Mouse (Mus musculus) lung, postnatal 0 days (tissue): ENCODE results near the gene Tsc22d4. TPM values are rescaled to one million over a fixed set of nuclear protein-coding genes. Genes with fewer than 3 reads are reported as not detected.

Source experiments
- ATAC-seq: fragments of 200-750 bp; cut with Nextera tagmentation; 2 replicates; pipeline ENCODE4 v1.8.0; 2017; ENCODE audit warnings: moderate library complexity
- DNase-seq: peaks from one replicate; pipeline ENCODE4 v3.0.0-alpha.2; 2016; ENCODE audit warnings: low spot score
- H3K27ac ChIP-seq: fragments of 300-500 bp; sonication (generic); 2 replicates; pipeline ENCODE4 v1.5.1; 2014; ENCODE audit warnings: antibody characterized with exemption, mild to moderate bottlenecking, low read length, mixed read lengths
- H3K27me3 ChIP-seq: fragments of 300-500 bp; sonication (generic); replicated peaks from 2 replicates; pipeline ENCODE4 v1.6.1; 2014; ENCODE audit warnings: low read length, mixed read lengths; ENCODE audit not compliant: insufficient read depth
- H3K36me3 ChIP-seq: fragments of 300-500 bp; sonication (generic); 2 replicates; pipeline ENCODE4 v1.6.1; 2014; ENCODE audit warnings: low read length, mixed read lengths; ENCODE audit not compliant: insufficient read depth
- H3K4me1 ChIP-seq: fragments of 300-500 bp; sonication (generic); 2 replicates; pipeline ENCODE4 v1.6.1; 2014; ENCODE audit warnings: antibody characterized with exemption, low read depth, low read length, mixed read lengths; ENCODE audit not compliant: insufficient read depth
- H3K4me2 ChIP-seq: fragments of 300-500 bp; sonication (generic); replicated peaks from 2 replicates; pipeline ENCODE4 v1.6.1; 2014; ENCODE audit warnings: low read depth, mild to moderate bottlenecking, low read length, moderate library complexity, mixed read lengths
- H3K4me3 ChIP-seq: fragments of 300-500 bp; sonication (generic); 2 replicates; pipeline ENCODE4 v1.5.1; 2014; ENCODE audit warnings: low read depth, low read length
- H3K9ac ChIP-seq: fragments of 300-500 bp; sonication (generic); replicated peaks from 2 replicates; pipeline ENCODE4 v1.6.1; 2014; ENCODE audit warnings: low read depth, mild to moderate bottlenecking
- H3K9me3 ChIP-seq: fragments of 300-500 bp; sonication (generic); 2 replicates; pipeline ENCODE4 v1.6.1; 2016; ENCODE audit warnings: low read length, mixed read lengths
- CTCF ChIP-seq: IDR thresholded peaks from 2 replicates; pipeline ENCODE4 v1.5.1; 2016; ENCODE audit warnings: antibody characterized with exemption, mild to moderate bottlenecking
- EP300 ChIP-seq: IDR thresholded peaks from 2 replicates; pipeline ENCODE4 v1.6.1; 2016; ENCODE audit warnings: antibody characterized with exemption, mild to moderate bottlenecking, control low read depth
- WGBS: fragments of 180-500 bp; shearing (Covaris S2); extraction: QIAGEN DNeasy Blood & Tissue Kit; methylation state at CpG from one replicate; pipeline ENCODE4 v1.1.7; 2014; 5-methylcytosine and 5-hydroxymethylcytosine counted together
- polyA plus RNA-seq: library from polyadenylated mRNA; unstranded; fragments of >200 nt; fragmentation: Nextera tagmentation; extraction: Ambion mirVana; gene quantifications from 2 replicates; pipeline ENCODE4 v1.2.1, GENCODE M21; 2015

Tsc22d4 gene
- polyA plus RNA-seq, 1 experiment from 2014 or later: 119 TPM

- no peaks in the 10 kb centered on the region for H3K9me3 ChIP-seq
- no peak overlapping the region for H3K4me3 ChIP-seq
- H3K27ac ChIP-seq: no peak overlapping the region
- no peaks in the 10 kb centered on the region for H3K27me3 ChIP-seq
- no peak for ATAC-seq
- no peak overlapping the region for H3K9ac ChIP-seq
- H3K36me3 ChIP-seq: no peaks in the 10 kb centered on the region
- DNase-seq: no peak
- TF ChIP-seq CTCF (no peak), EP300 (no peak)
- H3K4me2 ChIP-seq: no peak overlapping the region
- no peaks in the 10 kb centered on the region for H3K4me1 ChIP-seq
- WGBS: 58% methylated on average over 6 of the region's 6 CpGs
These were observed 18.8 kb upstream of the Tsc22d4 start for GRCm38 (mm10) chr5:137726767-137727166.

DNA sequence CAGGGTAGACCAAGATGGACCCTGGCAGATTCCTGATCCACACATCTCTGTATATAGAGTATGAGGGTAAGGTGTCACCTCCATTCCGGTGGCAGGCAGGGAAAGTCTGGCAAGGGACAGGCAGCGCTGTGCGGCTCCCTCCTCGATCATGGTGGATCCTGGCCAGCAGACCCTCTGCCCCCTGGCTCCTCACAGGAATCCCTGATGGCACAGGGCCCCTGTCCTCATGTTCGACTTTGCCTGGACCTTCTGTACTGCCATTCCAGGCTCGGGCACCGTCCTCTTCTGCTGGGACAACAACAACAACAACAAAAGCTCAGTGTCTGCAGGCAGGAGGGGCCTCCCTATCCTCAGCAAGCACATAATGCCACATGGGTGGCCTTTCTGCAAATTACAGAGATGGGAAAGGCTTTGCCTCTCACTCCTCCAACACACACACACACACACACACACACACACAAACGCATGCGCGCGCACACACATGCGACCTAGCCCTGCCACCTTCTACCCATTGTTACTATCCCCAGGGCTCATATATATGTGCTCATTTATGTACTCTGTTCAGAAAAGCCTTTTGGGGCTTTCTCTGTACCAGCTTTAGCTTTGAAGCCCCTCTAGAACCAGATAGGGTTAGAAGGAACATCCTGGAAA is 11.8 kb upstream of the Tsc22d4 start:
- no peak overlapping the region for H3K9ac ChIP-seq
- H3K36me3 ChIP-seq: no peaks in the 10 kb centered on the region
- no peak overlapping the region for H3K4me2 ChIP-seq
- no peak overlapping the region for H3K27ac ChIP-seq
- no peaks in the 10 kb centered on the region for H3K9me3 ChIP-seq
- no peaks in the 10 kb centered on the region for H3K4me1 ChIP-seq
- DNase-seq (no peak), ATAC-seq (no peak)
- no peak overlapping the region for H3K4me3 ChIP-seq
- 91% methylated on average over 12 of the region's 12 CpGs for WGBS
- H3K27me3 ChIP-seq: no peaks in the 10 kb centered on the region
- no peak for TF ChIP-seq CTCF

GRCm38 (mm10) chr5:137734289-137735061 is 11.1 kb upstream of the Tsc22d4 start:
- TF ChIP-seq EP300: no peak
- TF ChIP-seq CTCF: no peak
- H3K9me3 ChIP-seq: no peaks in the 10 kb centered on the region
- no peak overlapping the region for H3K4me3 ChIP-seq
- no peaks in the 10 kb centered on the region for H3K36me3 ChIP-seq
- DNase-seq: no peak
- H3K4me2 ChIP-seq: no peak overlapping the region
- no peaks in the 10 kb centered on the region for H3K27me3 ChIP-seq
- no peak overlapping the region for H3K9ac ChIP-seq
- WGBS: 63% methylated on average over 6 of the region's 6 CpGs
- H3K27ac ChIP-seq: no peak overlapping the region
- no peak for ATAC-seq
- no peaks in the 10 kb centered on the region for H3K4me1 ChIP-seq

DNA sequence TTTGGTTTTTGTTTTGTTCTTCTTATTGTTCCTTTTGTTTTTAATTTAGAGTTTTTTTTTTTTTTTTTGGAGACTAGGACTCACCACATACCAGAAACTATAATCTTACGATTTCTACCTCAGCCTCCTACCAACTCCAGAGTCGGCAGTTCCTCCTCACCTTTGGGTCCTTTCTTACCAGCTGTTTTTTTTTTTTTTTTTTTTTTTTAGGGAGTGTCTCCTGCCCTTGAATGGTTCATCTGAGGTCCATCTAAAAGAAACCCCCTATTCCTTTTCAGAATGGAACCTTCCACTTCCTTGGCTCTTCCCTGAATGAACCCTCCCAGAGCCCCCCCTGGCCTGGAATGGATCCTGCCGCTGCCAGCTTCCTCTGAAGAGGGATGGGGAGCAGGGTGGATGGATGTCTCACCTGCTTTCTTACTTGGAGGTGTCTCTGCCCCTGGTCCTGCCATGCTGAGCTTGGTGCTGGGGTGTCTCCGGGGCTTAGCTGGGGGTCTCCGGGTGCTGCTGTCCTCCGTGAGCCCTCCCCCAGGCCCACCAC is 8.1 kb upstream of the Tsc22d4 start:
- Histone ChIP-seq H3K9me3 (no peaks in the 10 kb centered on the region), H3K4me1 (no peaks in the 10 kb centered on the region), H3K36me3 (no peaks in the 10 kb centered on the region), H3K27me3 (no peaks in the 10 kb centered on the region), H3K4me3 (no peak overlapping the region), H3K4me2 (no peak overlapping the region), H3K27ac (no peak overlapping the region), H3K9ac (no peak overlapping the region)
- ATAC-seq (no peak), DNase-seq (no peak)
- TF ChIP-seq CTCF: no peak
- TF ChIP-seq EP300: no peak
- WGBS: 89% methylated on average over 6 of the region's 6 CpGs

- DNase-seq: no peak
- no peak for ATAC-seq
- H3K4me1 ChIP-seq: no peaks in the 10 kb centered on the region
These were observed 7.0 kb upstream of the Tsc22d4 start for GRCm38 (mm10) chr5:137738516-137738915.

DNA sequence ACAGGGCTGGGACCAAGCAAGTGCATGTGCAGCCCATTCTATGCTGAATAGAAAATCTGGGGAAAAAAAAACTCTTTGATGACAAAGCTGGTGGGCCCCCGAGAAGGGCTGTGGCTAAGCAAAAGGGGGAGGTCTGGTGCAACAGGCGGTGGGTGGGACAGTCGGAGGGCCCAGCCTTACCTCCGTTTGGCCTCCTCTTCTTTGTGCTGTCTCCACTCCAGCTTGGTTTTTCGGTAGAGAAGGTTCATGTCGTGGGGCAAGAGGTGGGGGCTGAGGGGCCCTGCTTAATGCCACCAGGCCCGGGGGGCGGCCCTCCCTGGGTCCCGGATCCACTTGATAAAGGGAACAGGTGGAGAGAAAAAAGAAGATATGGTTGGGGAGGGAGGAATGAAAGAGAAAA is 6.1 kb upstream of the Tsc22d4 start:
- H3K27ac ChIP-seq: no peak overlapping the region
- no peaks in the 10 kb centered on the region for H3K36me3 ChIP-seq
- no peaks in the 10 kb centered on the region for H3K9me3 ChIP-seq
- DNase-seq: no peak
- no peaks in the 10 kb centered on the region for H3K4me1 ChIP-seq
- H3K4me2 ChIP-seq: no peak overlapping the region
- no peaks in the 10 kb centered on the region for H3K27me3 ChIP-seq
- ATAC-seq: no peak
- H3K9ac ChIP-seq: no peak overlapping the region
- WGBS: 64% methylated on average over 9 of the region's 9 CpGs
- no peak for TF ChIP-seq CTCF
- TF ChIP-seq EP300: no peak
- no peak overlapping the region for H3K4me3 ChIP-seq

More at GRCm38 (mm10) chr5:137738516-137738915, 7.0 kb upstream of the Tsc22d4 start:
- no peaks in the 10 kb centered on the region for H3K36me3 ChIP-seq
- TF ChIP-seq CTCF (peak; percentile 31), EP300 (no peak)
- H3K4me2 ChIP-seq: no peak overlapping the region
- H3K27ac ChIP-seq: no peak overlapping the region
- H3K4me3 ChIP-seq: no peak overlapping the region
- no peaks in the 10 kb centered on the region for H3K9me3 ChIP-seq
- 59% methylated on average over 5 of the region's 5 CpGs for WGBS
- H3K9ac ChIP-seq: no peak overlapping the region
- no peaks in the 10 kb centered on the region for H3K27me3 ChIP-seq
